Mouse (Mus musculus): ENCODE data around the gene Sowahc.

- no peak for TF ChIP-seq CTCF (IDR thresholded peaks at IDR 0.05; ENCODE audit: low read depth, low read length)
- no peak for TF ChIP-seq GATA1 (IDR thresholded peaks at IDR 0.05; ENCODE audit: borderline replicate concordance, low read length)
Observed at GRCm38 (mm10) chr10:59200011-59200410, 21.7 kb upstream of the Sowahc start.
